Mouse (Mus musculus): Measurements from ENCODE around the gene Zfhx2. TPM values are rescaled to one million over a fixed set of nuclear protein-coding genes. Genes with fewer than 3 reads are reported as not detected.

The Zfhx2 gene
- total RNA-seq, 1 experiment: 9.4 TPM

DNA sequence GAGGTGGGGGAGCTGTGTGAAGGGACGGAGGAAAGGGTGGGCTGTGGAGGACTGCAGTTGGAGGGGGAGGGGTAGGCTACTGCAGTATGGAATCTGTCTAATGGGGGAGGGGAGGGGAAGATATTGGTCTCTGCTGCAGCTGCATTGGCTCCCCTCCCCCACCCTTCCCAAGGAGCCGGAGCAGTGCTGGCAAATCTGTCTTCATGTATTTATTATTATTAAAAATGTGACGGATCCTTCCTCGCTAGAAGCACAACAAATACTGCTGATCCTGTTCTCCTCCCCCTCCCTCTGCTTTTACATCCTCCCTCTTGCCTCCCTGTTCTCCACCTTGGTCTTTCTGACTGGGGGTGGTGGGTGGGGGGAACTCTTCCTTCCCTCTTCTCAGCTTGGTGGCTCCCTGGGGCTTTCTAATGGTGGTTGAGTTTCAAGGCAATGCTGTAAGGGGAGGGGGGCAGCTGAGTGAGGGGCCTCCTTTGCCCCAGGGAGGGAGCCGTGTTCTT, 63.7 kb downstream of the Zfhx2 start:
- Histone ChIP-seq H3K9ac (ENCODE audit: insufficient read depth, low read depth, low read length, poor library complexity, severe bottlenecking) (peak overlapping the region; percentile 45; the same call in 1 of the 2 replicates), H3K36me3 (ENCODE audit: control insufficient read depth, insufficient read depth, low read length, poor library complexity, severe bottlenecking) (peaks cover 8% of the 10 kb centered on the region), H3K4me3 (ENCODE audit: insufficient read depth in 1 of 2, low read depth in 1 of 2, low read length in 2 of 2, poor library complexity in 1 of 2, severe bottlenecking in 1 of 2) (no peak overlapping the region), H3K4me1 (ENCODE audit: control insufficient read depth in 2 of 2, insufficient read depth in 2 of 2, low read length in 2 of 2, poor library complexity in 1 of 2) (peaks cover 4 to 22% of the 10 kb centered on the region in 2 experiments; a peak in 2 of 4 replicates), H3K9me3 (ENCODE audit: control insufficient read depth, insufficient read depth, low read depth, low read length) (no peaks in the 10 kb centered on the region), H3K27ac (ENCODE audit: insufficient read depth, low read depth, low read length, poor library complexity, severe bottlenecking) (peak overlapping the region; percentile 30; the same call in 1 of the 2 replicates)
- DNase-seq (ENCODE audit: low read depth, low spot score): no peak
- TF ChIP-seq CHD2 (IDR thresholded peaks at IDR 0.05; ENCODE audit: low read depth, low read length): no peak
- no peak for TF ChIP-seq ZNF384 (IDR thresholded peaks at IDR 0.05; ENCODE audit: low read depth, low read length)
- no peak for TF ChIP-seq ZC3H11A (IDR thresholded peaks at IDR 0.05; ENCODE audit: borderline replicate concordance, low read depth, low read length)
- TF ChIP-seq MAFK (IDR thresholded peaks at IDR 0.05; ENCODE audit: insufficient read depth, low read depth, low read length): no peak
- no peak for TF ChIP-seq HCFC1 (IDR thresholded peaks at IDR 0.05; ENCODE audit: borderline replicate concordance, insufficient read depth, low read length)
- in situ Hi-C loops (cut with MboI; ENCODE audit: low sequenced_read_pairs in 2 of 2, unreplicated experiment in 2 of 2): loop anchor here (5.0 kb wide), 2 partner anchors 69 to 74 kb away; no protein-coding TSS in a partner anchor

DNA sequence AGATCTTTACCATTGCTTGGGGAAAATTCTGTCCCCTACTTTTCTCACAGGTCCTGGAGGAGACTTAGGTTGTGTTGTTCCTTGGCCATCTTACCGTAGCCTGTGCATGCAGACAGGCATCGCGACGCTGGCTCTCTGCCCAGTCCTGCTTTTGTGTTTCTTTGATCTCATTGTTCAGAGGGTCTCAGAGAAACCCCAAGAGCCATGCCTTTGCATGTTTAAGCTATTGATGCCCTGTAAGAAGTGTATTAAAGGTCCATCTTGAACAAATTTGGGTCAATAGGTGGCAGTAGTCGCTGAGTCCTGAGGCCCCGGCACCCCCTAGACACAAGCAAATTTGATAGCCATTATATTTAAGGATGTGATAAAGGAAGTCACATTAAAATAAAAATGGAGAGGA, 64.5 kb downstream of the Zfhx2 start:
- DNase-seq (ENCODE audit: low read depth, low spot score): no peak
- in situ Hi-C loops (cut with MboI; ENCODE audit: low sequenced_read_pairs in 2 of 2, unreplicated experiment in 2 of 2): loop anchor here (5.0 kb wide), 2 partner anchors 70 to 75 kb away; no protein-coding TSS in a partner anchor
- Histone ChIP-seq H3K9ac (ENCODE audit: insufficient read depth, low read depth, low read length, poor library complexity, severe bottlenecking) (no peak overlapping the region), H3K27ac (ENCODE audit: insufficient read depth, low read depth, low read length, poor library complexity, severe bottlenecking) (no peak overlapping the region), H3K9me3 (ENCODE audit: control insufficient read depth, insufficient read depth, low read depth, low read length) (no peaks in the 10 kb centered on the region), H3K36me3 (ENCODE audit: control insufficient read depth, insufficient read depth, low read length, poor library complexity, severe bottlenecking) (peaks cover 13% of the 10 kb centered on the region), H3K4me3 (ENCODE audit: insufficient read depth in 1 of 2, low read depth in 1 of 2, low read length in 2 of 2, poor library complexity in 1 of 2, severe bottlenecking in 1 of 2) (no peak overlapping the region), H3K4me1 (ENCODE audit: control insufficient read depth in 2 of 2, insufficient read depth in 2 of 2, low read length in 2 of 2, poor library complexity in 1 of 2) (peaks cover 1 to 22% of the 10 kb centered on the region in 2 experiments; a peak in 2 of 4 replicates)
- TF ChIP-seq MAFK (IDR thresholded peaks at IDR 0.05; ENCODE audit: insufficient read depth, low read depth, low read length): no peak
- TF ChIP-seq ZNF384 (IDR thresholded peaks at IDR 0.05; ENCODE audit: low read depth, low read length): no peak
- no peak for TF ChIP-seq CHD2 (IDR thresholded peaks at IDR 0.05; ENCODE audit: low read depth, low read length)
- TF ChIP-seq ZC3H11A (IDR thresholded peaks at IDR 0.05; ENCODE audit: borderline replicate concordance, low read depth, low read length): no peak
- TF ChIP-seq HCFC1 (IDR thresholded peaks at IDR 0.05; ENCODE audit: borderline replicate concordance, insufficient read depth, low read length): no peak

DNA sequence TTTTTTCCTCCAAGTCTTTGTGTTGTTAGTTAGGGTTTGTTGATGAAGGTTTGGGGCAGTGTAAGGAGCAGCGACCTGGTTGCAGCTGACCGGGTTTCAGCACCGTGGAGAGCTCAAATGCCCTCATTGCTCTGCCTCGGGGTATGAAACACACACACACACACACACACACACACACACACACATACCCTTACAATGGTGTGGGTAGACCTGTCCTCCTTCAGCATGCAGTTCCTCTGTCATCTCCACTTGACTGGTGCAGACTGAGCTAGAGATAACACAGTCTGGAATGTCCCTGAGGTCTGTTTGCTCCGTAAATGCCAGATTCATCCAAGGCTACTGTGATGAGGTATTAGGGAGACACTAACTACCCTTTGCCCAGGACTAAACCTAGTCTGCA, 64.9 kb downstream of the Zfhx2 start:
- in situ Hi-C loops (cut with MboI; ENCODE audit: low sequenced_read_pairs in 2 of 2, unreplicated experiment in 2 of 2): loop anchor here (5.0 kb wide), 2 partner anchors 70 to 75 kb away; no protein-coding TSS in a partner anchor

GRCm38 (mm10) chr14:55025527-55025926, 66.6 kb downstream of the Zfhx2 start:
- Histone ChIP-seq H3K4me3 (ENCODE audit: insufficient read depth in 1 of 2, low read depth in 1 of 2, low read length in 2 of 2, poor library complexity in 1 of 2, severe bottlenecking in 1 of 2) (no peak overlapping the region), H3K36me3 (ENCODE audit: control insufficient read depth, insufficient read depth, low read length, poor library complexity, severe bottlenecking) (peaks cover 21% of the 10 kb centered on the region), H3K9ac (ENCODE audit: insufficient read depth, low read depth, low read length, poor library complexity, severe bottlenecking) (no peak overlapping the region), H3K9me3 (ENCODE audit: control insufficient read depth, insufficient read depth, low read depth, low read length) (no peaks in the 10 kb centered on the region), H3K4me1 (ENCODE audit: control insufficient read depth in 2 of 2, insufficient read depth in 2 of 2, low read length in 2 of 2, poor library complexity in 1 of 2) (peaks cover 1 to 24% of the 10 kb centered on the region in 2 experiments; a peak in 2 of 4 replicates), H3K27ac (ENCODE audit: insufficient read depth, low read depth, low read length, poor library complexity, severe bottlenecking) (0 out of 2 replicates have a peak overlapping the region, but pooled peaks have one; percentile 6)
- in situ Hi-C loops (cut with MboI; ENCODE audit: low sequenced_read_pairs in 2 of 2, unreplicated experiment in 2 of 2): loop anchor here (5.0 kb wide), 2 partner anchors 72 to 77 kb away; no protein-coding TSS in a partner anchor
- DNase-seq (ENCODE audit: low read depth, low spot score): no peak
- TF ChIP-seq ZNF384 (IDR thresholded peaks at IDR 0.05; ENCODE audit: low read depth, low read length) (no peak), CHD2 (IDR thresholded peaks at IDR 0.05; ENCODE audit: low read depth, low read length) (no peak), MAFK (IDR thresholded peaks at IDR 0.05; ENCODE audit: insufficient read depth, low read depth, low read length) (no peak), HCFC1 (IDR thresholded peaks at IDR 0.05; ENCODE audit: borderline replicate concordance, insufficient read depth, low read length) (no peak)

More for the DNA sequence above, 64.9 kb downstream of the Zfhx2 start:
- TF ChIP-seq ZNF384 (IDR thresholded peaks at IDR 0.05; ENCODE audit: low read depth, low read length) (no peak), MAFK (IDR thresholded peaks at IDR 0.05; ENCODE audit: insufficient read depth, low read depth, low read length) (no peak), HCFC1 (IDR thresholded peaks at IDR 0.05; ENCODE audit: borderline replicate concordance, insufficient read depth, low read length) (no peak)
- Histone ChIP-seq H3K9ac (ENCODE audit: insufficient read depth, low read depth, low read length, poor library complexity, severe bottlenecking) (no peak overlapping the region), H3K4me3 (ENCODE audit: insufficient read depth in 1 of 2, low read depth in 1 of 2, low read length in 2 of 2, poor library complexity in 1 of 2, severe bottlenecking in 1 of 2) (no peak overlapping the region), H3K36me3 (ENCODE audit: control insufficient read depth, insufficient read depth, low read length, poor library complexity, severe bottlenecking) (peaks cover 16% of the 10 kb centered on the region), H3K4me1 (ENCODE audit: control insufficient read depth in 2 of 2, insufficient read depth in 2 of 2, low read length in 2 of 2, poor library complexity in 1 of 2) (peaks cover 1 to 25% of the 10 kb centered on the region in 2 experiments; a peak in 2 of 4 replicates), H3K9me3 (ENCODE audit: control insufficient read depth, insufficient read depth, low read depth, low read length) (no peaks in the 10 kb centered on the region), H3K27ac (ENCODE audit: insufficient read depth, low read depth, low read length, poor library complexity, severe bottlenecking) (no peak overlapping the region)
- DNase-seq (ENCODE audit: low read depth, low spot score): no peak

All from ES-E14 (cell line).